17 mouse cellular contexts compared by ENCODE assay signal in the genomic region with DNA sequence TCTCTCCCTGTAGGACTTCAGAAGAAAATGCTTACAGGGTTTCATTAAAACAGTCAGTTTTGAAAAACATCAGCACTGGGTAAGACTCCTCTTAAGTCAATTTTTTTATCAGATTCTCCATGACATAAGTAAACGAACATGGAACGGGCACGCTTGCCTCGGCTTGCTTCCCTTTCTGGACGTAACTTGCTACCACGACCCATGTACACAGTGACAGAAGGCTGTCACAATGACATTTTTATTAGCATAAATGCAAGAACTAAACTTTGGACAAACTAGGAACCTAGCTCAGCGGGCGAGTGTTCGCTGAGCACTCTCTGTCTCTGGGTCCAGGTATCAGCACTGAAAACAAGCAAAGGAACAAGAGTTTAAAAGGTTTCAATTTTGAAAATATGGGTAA.
DNase-seq lines count a peak whose midpoint lies in the region; ATAC-seq lines count a peak whose summit lies in the region.
"Had no signal": no experiment of that assay in that cellular context is flagged by ENCODE, and none has a peak within 500 bp of the region (broad histone marks: within the 10 kb centered on the region; RNA-seq: fewer than 3 reads in every experiment).

No protein-coding gene starts in this region.

- WGBS in heart, embryonic 13.5 days: 85% methylated on average over 9 of the region's 9 CpGs
- WGBS in heart, embryonic 11.5 days (ENCODE audit: insufficient replicate concordance): 81% methylated on average over 9 of the region's 9 CpGs
- 88% methylated on average over 9 of the region's 9 CpGs for WGBS in neural tube, embryonic 13.5 days
- 83% methylated on average over 9 of the region's 9 CpGs for WGBS in hindbrain, embryonic 14.5 days
- WGBS in stomach, embryonic 15.5 days: 66% methylated on average over 9 of the region's 9 CpGs

- H3K4me2 ChIP-seq in heart, embryonic 13.5 days: no peak overlapping the region
- no peak overlapping the region for H3K4me2 ChIP-seq in heart, embryonic 11.5 days
- H3K4me2 ChIP-seq in neural tube, embryonic 13.5 days: no peak overlapping the region
- H3K4me2 ChIP-seq in hindbrain, embryonic 14.5 days (replicated peaks): no peak overlapping the region
- H3K4me2 ChIP-seq in stomach, embryonic 15.5 days: no peak overlapping the region; the same call in 1 of the 2 replicates
- H3K4me2 ChIP-seq: heart, embryonic 15.5 days; limb, embryonic 12.5 days; liver, embryonic 15.5 days had no signal

- no peak for ATAC-seq in heart, embryonic 13.5 days (ENCODE audit: extremely low read depth, insufficient number of reproducible peaks, low FRiP score, low TSS enrichment)
- no peak for ATAC-seq in heart, embryonic 11.5 days (replicated peaks; ENCODE audit: insufficient number of reproducible peaks, low FRiP score, low TSS enrichment)
- no peak for ATAC-seq in neural tube, embryonic 13.5 days (ENCODE audit: low read depth)
- no peak for ATAC-seq in hindbrain, embryonic 14.5 days (ENCODE audit: low FRiP score)
- 0 out of 2 replicates have a peak, but pooled peaks have one; percentile 19 for ATAC-seq in stomach, embryonic 15.5 days (ENCODE audit: insufficient read depth, low FRiP score, low read depth)
- ATAC-seq: intestine, postnatal 0 days had no signal

- H3K36me3 ChIP-seq in heart, embryonic 13.5 days: no peaks in the 10 kb centered on the region
- no peaks in the 10 kb centered on the region for H3K36me3 ChIP-seq in heart, embryonic 11.5 days (ENCODE audit: control insufficient read depth, insufficient read depth, low read length)
- no peaks in the 10 kb centered on the region for H3K36me3 ChIP-seq in neural tube, embryonic 13.5 days
- H3K36me3 ChIP-seq in hindbrain, embryonic 14.5 days (replicated peaks; ENCODE audit: control insufficient read depth, insufficient read depth): no peaks in the 10 kb centered on the region
- H3K36me3 ChIP-seq in stomach, embryonic 15.5 days: no peaks in the 10 kb centered on the region
- H3K36me3 ChIP-seq: heart, embryonic 15.5 days; limb, embryonic 12.5 days; liver, embryonic 15.5 days had no signal

- 0 out of 2 replicates have a peak overlapping the region, but pooled peaks have one; percentile 28 for H3K27ac ChIP-seq in heart, embryonic 13.5 days (replicated peaks)
- no peak overlapping the region for H3K27ac ChIP-seq in heart, embryonic 11.5 days (ENCODE audit: low read depth, low read length)
- peak overlapping the region; percentile 65 for H3K27ac ChIP-seq in neural tube, embryonic 13.5 days (replicated peaks)
- peak overlapping the region; percentile 66 for H3K27ac ChIP-seq in hindbrain, embryonic 14.5 days
- H3K27ac ChIP-seq in stomach, embryonic 15.5 days: peak overlapping the region; percentile 67; the same call in 1 of the 2 replicates
- H3K27ac ChIP-seq: heart, embryonic 15.5 days; limb, embryonic 12.5 days; liver, embryonic 15.5 days had no signal

- H3K9ac ChIP-seq in heart, embryonic 13.5 days: no peak overlapping the region
- H3K9ac ChIP-seq in heart, embryonic 11.5 days (ENCODE audit: low read depth, low read length): no peak overlapping the region
- H3K9ac ChIP-seq in neural tube, embryonic 13.5 days: no peak overlapping the region
- H3K9ac ChIP-seq in hindbrain, embryonic 14.5 days: no peak overlapping the region
- H3K9ac ChIP-seq in stomach, embryonic 15.5 days: no peak overlapping the region
- H3K9ac ChIP-seq: heart, embryonic 15.5 days; limb, embryonic 12.5 days; liver, embryonic 15.5 days had no signal

- peaks cover 52% of the 10 kb centered on the region for H3K4me1 ChIP-seq in heart, embryonic 13.5 days
- peaks cover 16% of the 10 kb centered on the region for H3K4me1 ChIP-seq in heart, embryonic 11.5 days (ENCODE audit: control insufficient read depth, insufficient read depth, low read length)
- H3K4me1 ChIP-seq in neural tube, embryonic 13.5 days (replicated peaks): peaks cover 40% of the 10 kb centered on the region
- H3K4me1 ChIP-seq in hindbrain, embryonic 14.5 days (replicated peaks; ENCODE audit: control insufficient read depth, insufficient read depth, low read length): peaks cover 9% of the 10 kb centered on the region
- peaks cover 22% of the 10 kb centered on the region for H3K4me1 ChIP-seq in stomach, embryonic 15.5 days

- no peaks in the 10 kb centered on the region for H3K9me3 ChIP-seq in heart, embryonic 13.5 days
- H3K9me3 ChIP-seq in heart, embryonic 11.5 days (replicated peaks; ENCODE audit: control insufficient read depth, low read length): no peaks in the 10 kb centered on the region
- no peaks in the 10 kb centered on the region for H3K9me3 ChIP-seq in neural tube, embryonic 13.5 days
- no peaks in the 10 kb centered on the region for H3K9me3 ChIP-seq in hindbrain, embryonic 14.5 days (ENCODE audit: control insufficient read depth, low read length)
- H3K9me3 ChIP-seq in stomach, embryonic 15.5 days: no peaks in the 10 kb centered on the region
- H3K9me3 ChIP-seq: heart, embryonic 15.5 days; limb, embryonic 12.5 days; liver, embryonic 15.5 days had no signal

- no peaks in the 10 kb centered on the region for H3K27me3 ChIP-seq in heart, embryonic 13.5 days (replicated peaks)
- H3K27me3 ChIP-seq in heart, embryonic 11.5 days (ENCODE audit: control insufficient read depth, insufficient read depth, low read length): no peaks in the 10 kb centered on the region
- H3K27me3 ChIP-seq in neural tube, embryonic 13.5 days: no peaks in the 10 kb centered on the region
- no peaks in the 10 kb centered on the region for H3K27me3 ChIP-seq in hindbrain, embryonic 14.5 days (ENCODE audit: control insufficient read depth, insufficient read depth, low read length)
- H3K27me3 ChIP-seq in stomach, embryonic 15.5 days (replicated peaks): no peaks in the 10 kb centered on the region
- H3K27me3 ChIP-seq: heart, embryonic 15.5 days; limb, embryonic 12.5 days; liver, embryonic 15.5 days had no signal

- H3K4me3 ChIP-seq in heart, embryonic 13.5 days: no peak overlapping the region
- H3K4me3 ChIP-seq in heart, embryonic 11.5 days (ENCODE audit: low read depth, low read length): no peak overlapping the region
- no peak overlapping the region for H3K4me3 ChIP-seq in neural tube, embryonic 13.5 days
- H3K4me3 ChIP-seq in hindbrain, embryonic 14.5 days (replicated peaks; ENCODE audit: low read length): no peak overlapping the region
- no peak overlapping the region for H3K4me3 ChIP-seq in stomach, embryonic 15.5 days (replicated peaks)
- H3K4me3 ChIP-seq: heart, embryonic 15.5 days; limb, embryonic 12.5 days; liver, embryonic 15.5 days had no signal

- no peak for DNase-seq in neural tube, embryonic 10.5 days (ENCODE audit: extremely low spot score, low spot score)
- no peak for DNase-seq in hindbrain, embryonic 14.5 days (ENCODE audit: low spot score)
- no peak for DNase-seq in lung, postnatal 36 days
- DNase-seq in spleen, postnatal 10 days (ENCODE audit: low spot score in 2 of 2): no peak
- DNase-seq: adrenal gland, postnatal 10 days; cerebellum, adult 18-20 months; cerebellum, postnatal 36 days; retina, postnatal 1 day; thymus, postnatal 14 days had no signal
